Mouse (Mus musculus): ENCODE data around the gene Igf2bp3.

Igf2bp3 gene

DNA sequence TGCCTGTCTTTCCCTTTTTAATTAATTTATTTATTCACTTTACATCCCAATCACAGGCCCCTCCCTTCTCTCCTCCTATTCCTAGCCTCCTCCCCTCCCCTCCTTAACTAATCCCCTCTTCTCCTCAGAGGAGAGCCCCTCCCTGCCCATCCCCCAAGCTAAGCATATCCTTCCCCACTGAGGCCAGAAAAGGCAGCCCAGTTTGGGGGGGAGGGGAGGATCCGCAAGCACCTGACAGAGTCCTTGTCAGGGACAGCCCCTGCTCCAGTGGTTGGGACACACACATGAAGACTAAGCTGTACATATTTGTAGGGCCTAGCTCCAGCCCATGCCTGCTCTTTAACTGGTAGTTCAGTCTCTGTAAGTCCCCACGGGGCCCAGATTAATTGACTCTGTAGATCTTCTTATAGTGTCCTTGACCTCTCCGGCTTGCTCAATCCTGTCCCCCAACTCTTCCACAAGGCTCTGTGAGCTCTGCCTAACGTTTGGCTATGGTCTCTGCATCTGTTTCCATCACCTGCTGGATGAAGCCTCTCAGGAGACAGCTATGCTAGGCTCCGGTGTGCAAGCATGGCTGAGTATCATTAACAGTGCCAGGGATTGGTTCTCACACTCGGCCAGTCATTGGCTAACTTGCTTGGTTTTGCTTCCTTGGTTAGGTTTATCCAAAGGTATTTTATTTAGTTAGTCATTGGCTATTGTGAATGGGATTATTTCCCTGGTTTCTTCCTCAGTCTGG, 82.2 kb downstream of the Igf2bp3 start:
- no peak for DNase-seq (ENCODE audit: low spot score)

GRCm38 (mm10) chr6:49131855-49132254, 82.9 kb downstream of the Igf2bp3 start:
- DNase-seq (ENCODE audit: low spot score) = no peak

GRCm38 (mm10) chr6:49130328-49130727, 84.4 kb downstream of the Igf2bp3 start:
- DNase-seq (ENCODE audit: low spot score) = no peak

DNA sequence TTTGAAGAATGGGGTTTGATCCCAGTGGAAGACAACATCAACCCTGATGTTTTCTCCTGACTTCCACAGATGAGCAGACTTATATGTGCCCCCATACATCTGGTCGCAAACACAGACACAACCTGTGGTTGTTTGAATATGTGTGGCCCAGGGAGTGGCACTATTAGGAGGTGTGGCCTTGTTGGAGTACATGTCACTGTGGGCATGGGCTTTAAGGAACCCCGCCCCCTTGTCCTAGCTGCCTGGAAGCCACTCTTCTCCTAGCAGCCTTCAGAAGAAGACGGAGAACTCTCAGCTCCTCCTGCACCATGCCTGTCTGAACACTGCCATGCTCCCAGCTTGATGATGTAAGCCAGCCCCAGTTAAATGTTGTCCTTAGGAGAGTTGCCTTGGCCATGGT, 94.4 kb downstream of the Igf2bp3 start:
- no peak for DNase-seq (ENCODE audit: low spot score)

DNA sequence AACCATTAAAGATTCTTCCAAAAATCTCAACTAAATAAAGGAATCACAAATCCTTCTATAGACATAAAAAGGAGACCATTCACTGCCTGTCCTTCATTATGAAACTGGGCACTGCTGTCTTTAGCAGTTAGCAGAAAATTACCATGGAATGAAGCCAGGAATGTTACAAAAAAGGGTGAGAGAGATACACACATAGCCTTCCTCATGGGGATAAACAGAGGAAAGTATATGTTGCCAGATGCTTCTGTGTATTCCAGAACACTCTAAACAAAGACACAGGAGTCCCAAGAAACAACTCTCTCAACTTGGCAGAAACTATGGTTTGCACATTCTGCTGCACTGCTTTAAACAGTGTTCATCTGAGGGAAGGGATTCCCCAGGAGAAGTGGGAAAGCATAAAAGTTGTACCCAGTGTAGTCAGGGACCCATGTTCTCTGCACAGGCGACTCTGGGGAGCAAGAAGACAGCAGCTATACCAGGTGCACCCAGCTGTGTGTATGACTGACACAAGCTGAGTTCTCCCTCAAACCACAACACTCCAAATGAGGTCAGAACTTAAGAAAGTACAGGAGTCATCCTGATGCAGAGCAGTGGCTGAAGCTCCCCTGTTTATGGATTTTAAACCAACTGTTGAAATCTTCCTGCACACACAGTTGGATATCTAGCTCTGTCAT, 95.2 kb downstream of the Igf2bp3 start:
- DNase-seq (ENCODE audit: low spot score) = no peak

DNA sequence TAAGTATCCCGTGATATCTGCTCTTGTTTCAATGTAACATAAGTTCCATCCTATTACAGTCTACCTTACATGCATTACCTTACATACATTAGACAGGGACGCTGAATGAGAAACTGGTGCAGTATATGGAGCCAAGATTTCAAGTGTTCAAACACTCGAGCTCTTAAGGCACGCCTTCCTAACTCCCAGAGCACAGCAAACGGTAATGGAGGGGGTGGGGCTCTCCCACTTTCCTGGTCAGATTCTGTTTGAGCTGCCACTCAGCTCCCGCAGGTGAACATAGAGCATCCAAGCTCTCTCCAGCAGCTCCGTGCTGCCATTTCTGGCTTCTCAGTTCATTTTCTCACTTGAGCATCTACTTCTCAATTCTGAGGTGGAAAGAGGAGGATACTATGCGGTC, 96.3 kb downstream of the Igf2bp3 start:
- no peak for DNase-seq (ENCODE audit: low spot score)

GRCm38 (mm10) chr6:49116241-49116640, 98.5 kb downstream of the Igf2bp3 start:
- DNase-seq (ENCODE audit: low spot score) = no peak

GRCm38 (mm10) chr6:49115550-49115949, 99.2 kb downstream of the Igf2bp3 start:
- DNase-seq (ENCODE audit: low spot score) = no peak

DNA sequence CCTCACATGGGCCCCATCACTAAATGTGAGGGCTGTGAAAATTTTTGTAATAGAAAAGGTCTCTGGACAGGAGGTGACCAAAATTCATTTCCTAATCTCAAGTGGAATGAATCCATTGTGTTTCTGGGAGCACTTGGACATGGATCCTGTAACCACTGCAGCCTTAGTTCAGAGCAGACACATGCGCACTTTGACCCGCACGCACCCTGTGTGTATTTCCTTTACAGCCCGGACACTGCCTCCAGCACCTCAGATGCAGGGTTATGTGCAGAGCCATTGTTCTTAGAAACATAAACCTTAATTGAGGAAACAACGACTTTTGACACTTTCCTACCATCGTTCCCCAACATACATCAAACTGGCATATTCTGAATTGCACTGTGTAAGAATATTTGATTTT, 100.3 kb downstream of the Igf2bp3 start:
- no peak for DNase-seq (ENCODE audit: low spot score)

DNA sequence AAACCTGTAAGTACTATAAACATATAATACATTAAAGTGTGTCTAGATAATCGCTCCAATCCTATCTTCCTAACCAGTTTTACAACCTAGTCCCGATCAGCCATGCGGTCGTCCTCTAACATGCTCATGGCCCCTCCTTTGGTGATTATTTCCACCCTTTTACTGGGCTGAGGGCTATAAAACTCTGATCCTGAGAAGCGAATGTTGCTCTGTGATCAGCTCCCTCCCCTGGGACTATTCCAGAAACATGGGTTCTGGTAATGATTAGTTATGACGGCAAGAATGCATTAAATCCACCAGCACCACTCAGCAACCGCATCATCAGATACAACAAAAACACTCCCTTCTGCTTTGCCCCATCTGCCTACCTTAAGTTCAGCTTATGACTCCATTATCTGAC, 100.9 kb downstream of the Igf2bp3 start:
- DNase-seq (ENCODE audit: low spot score) = no peak

GRCm38 (mm10) chr6:49109196-49109595, 105.6 kb downstream of the Igf2bp3 start:
- no peak for DNase-seq (ENCODE audit: low spot score)

DNA sequence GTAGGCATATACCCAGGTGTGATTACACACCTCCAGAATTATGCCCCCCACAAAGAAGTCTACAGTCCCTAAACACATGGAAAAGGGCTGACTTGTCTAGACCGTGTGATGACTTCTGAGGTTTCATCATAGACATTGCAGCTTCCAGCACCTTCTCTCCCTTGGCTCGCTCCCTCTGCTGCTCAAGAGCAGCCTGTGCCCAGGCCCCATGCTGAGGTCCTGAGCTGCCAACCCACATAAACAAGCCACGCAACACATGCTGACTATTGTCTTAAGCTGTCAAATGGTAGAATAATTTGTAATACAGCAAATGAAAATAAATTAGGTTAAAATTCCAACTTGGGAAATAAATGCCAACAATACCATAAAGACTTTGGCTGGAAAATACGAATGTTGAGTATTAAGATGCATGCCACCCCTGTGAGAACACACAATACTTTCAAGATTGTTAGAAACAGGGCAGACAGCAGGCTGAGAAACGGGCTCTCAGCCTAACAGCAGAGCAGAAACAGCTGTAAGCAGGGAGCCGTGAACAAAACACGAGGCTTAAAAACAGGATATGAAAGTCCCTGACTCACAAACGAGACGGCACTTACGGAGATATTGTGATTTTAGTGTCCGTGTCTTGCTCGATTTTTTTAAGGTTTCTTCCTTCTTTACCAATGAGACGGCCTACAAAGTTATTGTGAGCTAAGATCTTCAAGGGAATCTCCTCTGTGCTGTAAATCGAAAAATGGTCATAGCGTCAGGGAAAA, 107.8 kb downstream of the Igf2bp3 start:
- no peak for DNase-seq (ENCODE audit: low spot score)

- DNase-seq (ENCODE audit: low spot score) = no peak
These were observed 115.7 kb downstream of the Igf2bp3 start for GRCm38 (mm10) chr6:49099086-49099485.

- no peak for DNase-seq (ENCODE audit: low spot score)
These were observed 117.1 kb downstream of the Igf2bp3 start for GRCm38 (mm10) chr6:49097596-49098110.

DNA sequence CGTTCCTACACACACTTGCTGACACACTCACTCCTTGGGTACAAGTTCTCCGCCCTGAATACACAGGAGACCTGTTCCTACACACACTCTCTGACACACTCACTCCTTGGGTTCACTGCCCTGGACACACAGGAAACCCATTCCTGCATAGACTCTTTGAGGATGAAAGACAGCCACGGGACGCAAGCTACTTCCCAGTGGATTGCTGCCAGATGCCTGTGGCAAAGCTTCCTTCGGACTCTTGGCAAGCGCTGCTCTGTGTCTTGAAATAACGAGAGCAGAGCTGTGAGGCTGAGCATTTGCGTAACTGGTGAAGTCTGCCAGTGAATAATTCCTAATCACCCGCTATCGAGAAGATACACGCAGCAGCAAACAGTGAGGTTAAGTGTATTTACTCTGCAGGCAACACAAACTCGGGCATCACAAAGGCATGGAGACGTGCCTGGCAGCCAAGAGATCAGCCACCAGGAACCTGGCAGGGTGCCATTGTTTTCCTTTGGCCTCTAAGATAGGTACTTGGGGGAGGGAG, 117.8 kb downstream of the Igf2bp3 start:
- DNase-seq (ENCODE audit: low spot score) = no peak

DNA sequence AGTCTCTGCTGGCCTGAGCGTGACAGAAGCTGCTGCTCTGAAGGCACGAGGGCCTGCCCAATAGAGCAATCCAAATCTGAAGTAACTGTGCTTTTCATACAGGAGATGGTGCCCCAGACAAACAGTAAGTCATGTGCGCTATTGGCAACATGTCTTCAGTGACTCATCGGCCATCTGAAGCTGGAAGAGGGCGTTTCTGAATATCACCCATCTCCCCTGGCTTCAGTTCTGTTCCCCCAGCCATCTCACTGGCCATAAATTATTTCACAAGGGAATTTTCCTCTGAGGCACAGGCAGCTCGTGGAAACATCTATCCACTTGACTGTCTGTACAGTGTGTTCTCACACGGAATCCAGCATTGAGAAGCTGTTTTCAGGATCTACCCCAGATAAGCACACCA, 118.3 kb downstream of the Igf2bp3 start:
- no peak for DNase-seq (ENCODE audit: low spot score)

DNA sequence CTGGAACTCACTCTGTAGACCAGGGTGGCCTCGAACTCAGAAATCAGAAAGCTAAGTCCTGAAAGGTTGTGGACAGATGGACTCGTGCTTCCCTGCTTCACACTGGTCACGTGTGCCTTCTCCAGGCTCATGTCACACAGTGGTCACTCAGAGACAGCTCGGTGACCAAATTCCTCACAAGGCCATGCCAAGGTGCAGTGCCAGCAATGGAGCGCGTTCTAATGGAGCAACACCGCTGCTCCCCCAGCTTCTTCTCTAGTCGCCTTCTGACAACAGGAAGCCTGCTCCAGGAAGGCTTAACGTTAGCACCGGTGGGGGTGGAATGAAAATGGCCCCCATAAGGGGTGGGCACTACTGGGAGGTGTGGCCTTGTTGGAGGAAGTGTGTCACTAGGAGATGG, 119.8 kb downstream of the Igf2bp3 start:
- DNase-seq (ENCODE audit: low spot score) = no peak

DNA sequence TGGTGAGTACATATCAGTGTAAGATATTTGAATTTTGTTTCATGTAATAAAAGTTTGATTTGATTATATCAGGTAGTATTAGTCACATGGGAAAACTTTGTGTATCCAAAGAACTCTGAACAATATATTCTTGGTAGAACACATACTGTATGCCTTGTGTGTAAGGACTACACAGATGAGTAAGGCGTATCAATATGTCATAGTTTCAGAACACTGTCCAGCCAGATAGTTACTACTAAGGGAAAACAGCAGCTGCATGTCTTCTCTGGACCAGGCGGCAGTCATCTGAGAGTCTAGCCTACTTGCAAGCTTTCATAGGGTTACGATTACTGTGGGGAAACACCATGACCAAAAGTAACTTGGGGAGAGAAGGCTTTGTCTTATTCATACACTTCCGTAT, 131.7 kb downstream of the Igf2bp3 start:
- DNase-seq (ENCODE audit: low spot score) = no peak

GRCm38 (mm10) chr6:49079313-49079712, 135.4 kb downstream of the Igf2bp3 start:
- no peak for DNase-seq (ENCODE audit: low spot score)

- DNase-seq (ENCODE audit: low spot score) = no peak
These were observed 136.9 kb downstream of the Igf2bp3 start for GRCm38 (mm10) chr6:49077894-49078293.

- DNase-seq (ENCODE audit: low spot score) = peak; percentile 41
These were observed 140.7 kb downstream of the Igf2bp3 start for GRCm38 (mm10) chr6:49074117-49074490.

DNA sequence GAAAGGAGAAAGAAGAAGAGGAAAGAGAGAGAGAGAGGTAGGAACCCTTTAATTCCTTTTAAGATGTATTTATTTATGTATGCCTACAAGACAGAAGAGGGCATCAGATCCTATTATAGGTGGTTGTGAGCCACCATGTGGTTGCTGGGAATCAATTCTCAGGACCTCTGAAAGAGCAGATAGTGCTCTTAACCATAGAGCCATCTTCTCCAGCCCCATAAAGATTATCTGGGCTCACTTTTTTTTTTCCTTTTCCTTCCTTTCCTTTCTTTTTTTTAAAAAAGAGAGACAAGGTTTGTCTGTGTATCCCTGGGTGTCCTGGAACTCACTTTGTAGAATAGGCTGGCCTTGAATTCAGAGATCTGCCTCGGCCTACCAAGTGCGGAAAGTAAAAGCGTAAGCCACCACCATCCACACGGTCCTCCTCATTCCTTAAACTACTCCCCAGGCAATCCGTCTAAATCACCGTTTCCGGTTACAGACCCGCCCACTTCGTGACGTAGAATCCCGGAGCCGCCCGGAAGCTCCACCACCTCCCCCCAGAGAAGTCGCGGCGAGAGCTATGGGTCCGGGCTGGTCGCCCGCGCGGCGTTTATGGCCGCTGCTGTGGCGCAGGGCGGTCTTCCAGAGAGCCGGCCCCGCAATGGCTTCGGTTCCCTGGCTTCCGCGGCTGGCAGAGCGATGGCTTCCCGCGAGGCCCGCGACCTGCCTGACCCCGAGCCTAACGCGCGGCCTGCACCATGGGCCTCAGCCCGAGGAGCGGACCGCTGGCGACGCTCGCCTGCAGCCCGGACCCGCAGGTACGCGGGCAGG, 141.2 kb downstream of the Igf2bp3 start, which contains the start of gene Malsu1:
Gene Malsu1 (plus strand): TSS at position 492 of the 813 bp plus-strand sequence.
- peak; percentile 97 for DNase-seq (ENCODE audit: low spot score)
